16 mouse cellular contexts compared by ENCODE assay signal in the genomic region with DNA sequence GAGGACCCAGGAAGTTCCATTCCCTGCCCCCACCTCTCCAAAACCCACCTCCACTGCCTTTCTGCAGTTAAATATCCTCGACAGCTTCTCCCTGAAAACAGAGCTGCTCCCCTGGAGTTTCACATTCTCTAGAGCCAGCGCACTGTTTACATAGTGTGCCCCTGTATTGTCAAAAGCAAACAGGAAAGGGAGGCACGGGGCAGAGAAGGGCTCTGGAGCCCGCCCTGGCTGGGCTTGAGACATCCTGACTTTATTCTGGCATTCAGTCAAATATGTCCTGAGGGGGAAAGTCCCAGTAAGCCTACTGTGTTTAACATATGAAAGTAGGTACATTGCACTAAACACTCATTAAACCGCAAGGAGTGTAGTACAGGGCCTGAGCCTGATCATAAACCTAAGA. TPM values are rescaled to one million over a fixed set of nuclear protein-coding genes. Genes with fewer than 3 reads are reported as not detected.
DNase-seq lines count a peak whose midpoint lies in the region; ATAC-seq lines count a peak whose summit lies in the region.
"Had no signal": no experiment of that assay in that cellular context is flagged by ENCODE, and none has a peak within 500 bp of the region (broad histone marks: within the 10 kb centered on the region; RNA-seq: fewer than 3 reads in every experiment).

No protein-coding gene starts in this region.

- H3K9ac ChIP-seq in heart, embryonic 13.5 days = no peak overlapping the region
- H3K9ac ChIP-seq in midbrain, embryonic 13.5 days (replicated peaks) = no peak overlapping the region
- H3K9ac ChIP-seq: liver, embryonic 12.5 days had no signal

- peak overlapping the region; percentile 43; the same call in 1 of the 2 replicates for H3K27ac ChIP-seq in heart, embryonic 13.5 days (replicated peaks)
- 0 out of 2 replicates have a peak overlapping the region, but pooled peaks have one; percentile 13 for H3K27ac ChIP-seq in midbrain, embryonic 10.5 days (replicated peaks)
- no peak overlapping the region for H3K27ac ChIP-seq in midbrain, embryonic 13.5 days
- no peak overlapping the region for H3K27ac ChIP-seq in hindbrain, embryonic 10.5 days
- H3K27ac ChIP-seq: liver, embryonic 12.5 days had no signal

- no peak overlapping the region for H3K4me2 ChIP-seq in heart, embryonic 13.5 days
- no peak overlapping the region for H3K4me2 ChIP-seq in midbrain, embryonic 13.5 days (replicated peaks)
- H3K4me2 ChIP-seq: liver, embryonic 12.5 days; midbrain, embryonic 11.5 days had no signal

- WGBS in heart, embryonic 13.5 days = 52% methylated on average over 5 of the region's 5 CpGs
- 48% methylated on average over 5 of the region's 5 CpGs for WGBS in midbrain, embryonic 10.5 days
- 51% methylated on average over 5 of the region's 5 CpGs for WGBS in midbrain, embryonic 13.5 days
- WGBS in hindbrain, embryonic 10.5 days = 43% methylated on average over 5 of the region's 5 CpGs

- H3K36me3 ChIP-seq in heart, embryonic 13.5 days = peaks cover 32% of the 10 kb centered on the region
- H3K36me3 ChIP-seq in midbrain, embryonic 10.5 days = peaks cover 93% of the 10 kb centered on the region
- H3K36me3 ChIP-seq in midbrain, embryonic 13.5 days = peaks cover 87% of the 10 kb centered on the region
- H3K36me3 ChIP-seq in hindbrain, embryonic 10.5 days = peaks cover 93% of the 10 kb centered on the region

- ATAC-seq in heart, embryonic 13.5 days (ENCODE audit: extremely low read depth, insufficient number of reproducible peaks, low FRiP score, low TSS enrichment) = no peak
- no peak for ATAC-seq in midbrain, embryonic 13.5 days
- ATAC-seq: inflammation-experienced regulatory T-cells, adult 6 months; liver, embryonic 12.5 days had no signal

- DNase-seq in heart, adult 11 months = no peak
- DNase-seq in midbrain, embryonic 10.5 days (ENCODE audit: low spot score) = no peak
- peak; percentile 49 for DNase-seq in lung, postnatal 10 days
- no peak for DNase-seq in layer of hippocampus, adult 11-12 months (ENCODE audit: low spot score)
- DNase-seq in urinary bladder, postnatal 36 days (ENCODE audit: low spot score in 2 of 2) = no peak
- DNase-seq in hindbrain, embryonic 10.5 days (ENCODE audit: low spot score) = no peak
- DNase-seq: adrenal gland, postnatal 10 days; cerebellum, adult 9-11 months; gastrocnemius, postnatal 36 days; kidney, postnatal 4 days; thymus, postnatal 36 days had no signal

- peaks cover 13% of the 10 kb centered on the region for H3K4me1 ChIP-seq in heart, embryonic 13.5 days
- peaks cover 29% of the 10 kb centered on the region for H3K4me1 ChIP-seq in midbrain, embryonic 10.5 days
- H3K4me1 ChIP-seq in midbrain, embryonic 13.5 days (replicated peaks) = peaks cover 5% of the 10 kb centered on the region; the same call in 1 of the 2 replicates
- H3K4me1 ChIP-seq in hindbrain, embryonic 10.5 days (replicated peaks) = peaks cover 13% of the 10 kb centered on the region; the same call in 1 of the 2 replicates
- H3K4me1 ChIP-seq: liver, embryonic 12.5 days had no signal

- no peaks in the 10 kb centered on the region for H3K27me3 ChIP-seq in heart, embryonic 13.5 days (replicated peaks)
- no peaks in the 10 kb centered on the region for H3K27me3 ChIP-seq in midbrain, embryonic 10.5 days (ENCODE audit: low read depth, poor library complexity, severe bottlenecking)
- no peaks in the 10 kb centered on the region for H3K27me3 ChIP-seq in midbrain, embryonic 13.5 days
- H3K27me3 ChIP-seq in hindbrain, embryonic 10.5 days (ENCODE audit: insufficient read depth, poor library complexity, severe bottlenecking) = no peaks in the 10 kb centered on the region
- H3K27me3 ChIP-seq: liver, embryonic 12.5 days had no signal

- no peaks in the 10 kb centered on the region for H3K9me3 ChIP-seq in heart, embryonic 13.5 days
- H3K9me3 ChIP-seq in midbrain, embryonic 10.5 days (replicated peaks) = no peaks in the 10 kb centered on the region
- no peaks in the 10 kb centered on the region for H3K9me3 ChIP-seq in midbrain, embryonic 13.5 days
- H3K9me3 ChIP-seq in hindbrain, embryonic 10.5 days = no peaks in the 10 kb centered on the region
- H3K9me3 ChIP-seq: liver, embryonic 12.5 days had no signal

- H3K4me3 ChIP-seq in heart, embryonic 13.5 days = no peak overlapping the region
- H3K4me3 ChIP-seq in midbrain, embryonic 10.5 days = no peak overlapping the region
- H3K4me3 ChIP-seq in midbrain, embryonic 13.5 days (replicated peaks) = no peak overlapping the region
- no peak overlapping the region for H3K4me3 ChIP-seq in hindbrain, embryonic 10.5 days
- H3K4me3 ChIP-seq: liver, embryonic 12.5 days had no signal

RNA-seq across cellular contexts. Expression of a gene that starts 56.3 kb away (rescaled TPM):
- 0.45 and 0.47 TPM in 2 replicates for polyA plus RNA-seq in heart, embryonic 13.5 days (2015; fragmentation: Nextera tagmentation; extraction: Ambion mirVana)
- polyA plus RNA-seq in midbrain, embryonic 10.5 days (2016; fragmentation: Nextera tagmentation; extraction: Ambion mirVana) = not detected in 2 replicates
- polyA plus RNA-seq in midbrain, embryonic 13.5 days (2015; fragmentation: Nextera tagmentation; extraction: Ambion mirVana) = 0.05 and 0.13 TPM in 2 replicates
- polyA plus RNA-seq in hindbrain, embryonic 10.5 days (2016; fragmentation: Nextera tagmentation; extraction: Ambion mirVana) = not detected in 2 replicates
- polyA plus RNA-seq: inflammation-experienced regulatory T-cells, adult 6 months; midbrain, embryonic 11.5 days had no signal

Comparison
In these comparisons a context has a peak if more than half of its experiments do, and no peak if none do; other contexts are left out.
1. H3K27ac ChIP-seq: peak in heart, embryonic 13.5 days (single experiment) and midbrain, embryonic 10.5 days (single experiment); none in midbrain, embryonic 13.5 days (single experiment) and hindbrain, embryonic 10.5 days (single experiment).